Mouse (Mus musculus): ENCODE measurements at regions not wholly inside any gene's neighbourhood (a gene's known extent, or its start where the extent isn't known, plus 50 kb on each side); places are given as distances from the start of the nearest gene placed in this dataset.

- TF ChIP-seq CTCF (IDR thresholded peaks at IDR 0.05; ENCODE audit: borderline replicate concordance, extremely low read depth, insufficient read depth, insufficient read length), result no peak
- no peak for TF ChIP-seq POLR2A (IDR thresholded peaks at IDR 0.05; ENCODE audit: borderline replicate concordance, extremely low read depth, insufficient read depth, insufficient read length, poor library complexity, severe bottlenecking)
Observed at GRCm38 (mm10) chr15:93913462-93913861, 317.8 kb upstream of the Prickle1 start.
